Mouse (Mus musculus) limb, embryonic 10.5 days (tissue): Measurements from ENCODE around the gene Tial1. TPM values are rescaled to one million over a fixed set of nuclear protein-coding genes. Genes with fewer than 3 reads are reported as not detected.

ENCODE experiments used
- microRNA-seq: library from miRNA; unstranded; fragments of <30 nt; microRNA quantifications from one replicate; pipeline ENCODE4, GENCODE M21; 2017
- polyA plus RNA-seq: library from polyadenylated mRNA; unstranded; fragments of >200 nt; fragmentation: Nextera tagmentation; extraction: Ambion mirVana; gene quantifications from 2 replicates; pipeline ENCODE4 v1.2.1, GENCODE M21; 2016

Gene Tial1
- polyA plus RNA-seq, 1 experiment from 2014 or later, result 24.9 TPM

Small RNA genes lying within 50 kb of the gene (microRNA-seq; reads per million reads assigned to microRNA genes)
- gene Gm24365, result not detected

Other genes with a start within 250 kb of the Tial1 start
- 17.8 and 20.0 TPM in 2 replicates for gene Armc5, start 224.4 kb downstream of the Tial1 start, polyA plus RNA-seq
- gene 9130023H24Rik, start 223.7 kb downstream of the Tial1 start, polyA plus RNA-seq, result 7.7 and 10.6 TPM in 2 replicates
- gene Tgfb1i1, start 214.9 kb downstream of the Tial1 start, polyA plus RNA-seq, result 12.9 and 14.5 TPM in 2 replicates
- gene Slc5a2, start 196.1 kb downstream of the Tial1 start, polyA plus RNA-seq, result 0.33 and 0.50 TPM in 2 replicates
- 27.9 and 28.4 TPM in 2 replicates for gene BC017158, start 163.5 kb downstream of the Tial1 start, polyA plus RNA-seq
- gene Rgs10, start 43.0 kb downstream of the Tial1 start, polyA plus RNA-seq, result 2.7 and 3.5 TPM in 2 replicates
- 9.3 TPM in 2 replicates for gene Bag3, start 61.9 kb upstream of the Tial1 start, polyA plus RNA-seq
- gene Inpp5f, start 149.6 kb upstream of the Tial1 start, polyA plus RNA-seq, result 19.8 and 22.2 TPM in 2 replicates